Mouse (Mus musculus) heart, embryonic 14.5 days (tissue): ENCODE results near the gene Begain. TPM values are rescaled to one million over a fixed set of nuclear protein-coding genes. Genes with fewer than 3 reads are reported as not detected.

Experiments used
- ATAC-seq: fragments of 200-750 bp; cut with Nextera tagmentation; 2 replicates; pipeline ENCODE4 v1.8.0; 2017; ENCODE audit warnings: low read depth, moderate TSS enrichment; ENCODE audit not compliant: insufficient number of reproducible peaks, insufficient read depth, low FRiP score
- H3K27ac ChIP-seq, 2 experiments: fragments of 200-500 bp in 1 of 2; fragments of 300-500 bp in 1 of 2; sonication (generic) in 1 of 2; replicated peaks in 1 of 2; 2 replicates each; pipeline ENCODE4 v1.5.1; 2012 to 2014; ENCODE audit warnings: low read depth in 2 of 2, low read length in 2 of 2, control low read depth in 1 of 2, mild to moderate bottlenecking in 1 of 2, mixed read lengths in 1 of 2; ENCODE audit not compliant: control insufficient read depth in 1 of 2, insufficient read depth in 1 of 2
- H3K27me3 ChIP-seq: fragments of 300-500 bp; sonication (generic); 2 replicates; pipeline ENCODE4 v1.6.1; 2014; ENCODE audit warnings: mild to moderate bottlenecking, low read length, control low read depth; ENCODE audit not compliant: control insufficient read depth, insufficient read depth
- H3K36me3 ChIP-seq: fragments of 300-500 bp; sonication (generic); 2 replicates; pipeline ENCODE4 v1.6.1; 2014; ENCODE audit warnings: mild to moderate bottlenecking, control low read depth, low read length, mixed read lengths; ENCODE audit not compliant: control insufficient read depth, insufficient read depth
- H3K4me1 ChIP-seq, 2 experiments: fragments of 200-500 bp in 1 of 2; fragments of 300-500 bp in 1 of 2; sonication (generic) in 1 of 2; 2 replicates each; pipeline ENCODE4 v1.6.1; 2012 to 2014; ENCODE audit warnings: low read length in 2 of 2, control low read depth in 1 of 2, mixed read lengths in 1 of 2; ENCODE audit not compliant: control insufficient read depth in 2 of 2, insufficient read depth in 2 of 2
- H3K4me2 ChIP-seq: fragments of 300-500 bp; sonication (generic); 2 replicates; pipeline ENCODE4 v1.6.1; 2014; ENCODE audit warnings: mild to moderate bottlenecking, low read length
- H3K4me3 ChIP-seq, 2 experiments: fragments of 200-500 bp in 1 of 2; fragments of 300-500 bp in 1 of 2; sonication (generic) in 1 of 2; 2 replicates each; pipeline ENCODE4 v1.5.1; 2012 to 2014; ENCODE audit warnings: low read length in 2 of 2, mild to moderate bottlenecking in 2 of 2, control low read depth in 1 of 2, low read depth in 1 of 2, moderate library complexity in 1 of 2; ENCODE audit not compliant: control insufficient read depth in 1 of 2, insufficient read depth in 1 of 2
- H3K9ac ChIP-seq: fragments of 300-500 bp; sonication (generic); 2 replicates; pipeline ENCODE4 v1.6.1; 2014; ENCODE audit warnings: mild to moderate bottlenecking, low read length
- H3K9me3 ChIP-seq: fragments of 300-500 bp; sonication (generic); 2 replicates; pipeline ENCODE4 v1.6.1; 2016; ENCODE audit warnings: low read length, control low read depth; ENCODE audit not compliant: control insufficient read depth
- WGBS: fragments of 180-500 bp; shearing (Covaris S2); extraction: QIAGEN DNeasy Blood & Tissue Kit; methylation state at CpG from one replicate; pipeline ENCODE4 v1.1.7; 2014; 5-methylcytosine and 5-hydroxymethylcytosine counted together
- polyA plus RNA-seq: library from polyadenylated mRNA; unstranded; fragments of >200 nt; fragmentation: Nextera tagmentation; extraction: Ambion mirVana; gene quantifications from 2 replicates; pipeline ENCODE4 v1.2.1, GENCODE M21; 2014

Gene Begain
- polyA plus RNA-seq, 1 experiment from 2014 or later: 2.6 TPM

- Histone ChIP-seq H3K27ac (no peak overlapping the region), H3K4me2 (no peak overlapping the region), H3K9me3 (no peaks in the 10 kb centered on the region), H3K27me3 (no peaks in the 10 kb centered on the region), H3K36me3 (no peaks in the 10 kb centered on the region; the same call in 1 of the 2 replicates), H3K9ac (no peak overlapping the region), H3K4me1 (no peaks in the 10 kb centered on the region), H3K4me3 (no peak overlapping the region)
- 51% methylated on average over 9 of the region's 9 CpGs for WGBS
- no peak for ATAC-seq
Observed at GRCm38 (mm10) chr12:109023780-109024179, 44.2 kb downstream of the Begain start.

- Histone ChIP-seq H3K27ac (no peak overlapping the region), H3K4me2 (no peak overlapping the region), H3K9me3 (no peaks in the 10 kb centered on the region), H3K27me3 (no peaks in the 10 kb centered on the region), H3K4me1 (no peaks in the 10 kb centered on the region), H3K4me3 (no peak overlapping the region), H3K9ac (no peak overlapping the region), H3K36me3 (no peaks in the 10 kb centered on the region; the same call in 1 of the 2 replicates)
- 81% methylated on average over 5 of the region's 5 CpGs for WGBS
- no peak for ATAC-seq
Observed at GRCm38 (mm10) chr12:109022966-109023365, 45.1 kb downstream of the Begain start.

- Histone ChIP-seq H3K9ac (no peak overlapping the region), H3K27me3 (no peaks in the 10 kb centered on the region), H3K27ac (no peak overlapping the region), H3K4me3 (no peak overlapping the region), H3K36me3 (no peaks in the 10 kb centered on the region; the same call in 1 of the 2 replicates), H3K4me1 (no peaks in the 10 kb centered on the region), H3K4me2 (no peak overlapping the region), H3K9me3 (no peaks in the 10 kb centered on the region)
- WGBS: 74% methylated on average over 10 of the region's 10 CpGs
- ATAC-seq: no peak
Observed at GRCm38 (mm10) chr12:109022181-109022691, 45.8 kb downstream of the Begain start.

- no peak for ATAC-seq
- H3K4me2 ChIP-seq: no peak overlapping the region
- H3K4me3 ChIP-seq: no peak overlapping the region
- no peaks in the 10 kb centered on the region for H3K36me3 ChIP-seq
- H3K27ac ChIP-seq: no peak overlapping the region
- no peak overlapping the region for H3K9ac ChIP-seq
- H3K9me3 ChIP-seq: no peaks in the 10 kb centered on the region
- 79% methylated on average over 18 of the region's 18 CpGs for WGBS
- H3K27me3 ChIP-seq: no peaks in the 10 kb centered on the region
- H3K4me1 ChIP-seq: no peaks in the 10 kb centered on the region
Observed at GRCm38 (mm10) chr12:109010070-109010649, 57.9 kb downstream of the Begain start.

GRCm38 (mm10) chr12:109002978-109003377 lies 65.0 kb downstream of the Begain start:
- Histone ChIP-seq H3K36me3 (no peaks in the 10 kb centered on the region), H3K27me3 (no peaks in the 10 kb centered on the region), H3K27ac (no peak overlapping the region), H3K4me3 (no peak overlapping the region), H3K4me1 (no peaks in the 10 kb centered on the region), H3K4me2 (no peak overlapping the region), H3K9ac (no peak overlapping the region), H3K9me3 (no peaks in the 10 kb centered on the region)
- 63% methylated on average over 7 of the region's 7 CpGs for WGBS
- no peak for ATAC-seq

GRCm38 (mm10) chr12:108997249-108997648 lies 70.8 kb downstream of the Begain start:
- Histone ChIP-seq H3K4me3 (no peak overlapping the region), H3K36me3 (no peaks in the 10 kb centered on the region), H3K4me2 (no peak overlapping the region), H3K9ac (no peak overlapping the region), H3K9me3 (no peaks in the 10 kb centered on the region), H3K27ac (no peak overlapping the region), H3K4me1 (no peaks in the 10 kb centered on the region), H3K27me3 (no peaks in the 10 kb centered on the region)
- no peak for ATAC-seq
- 77% methylated on average over 8 of the region's 8 CpGs for WGBS

- Histone ChIP-seq H3K4me1 (no peaks in the 10 kb centered on the region), H3K27me3 (no peaks in the 10 kb centered on the region), H3K27ac (no peak overlapping the region), H3K9ac (no peak overlapping the region), H3K4me3 (no peak overlapping the region), H3K4me2 (no peak overlapping the region), H3K9me3 (no peaks in the 10 kb centered on the region), H3K36me3 (no peaks in the 10 kb centered on the region)
- ATAC-seq: no peak
- WGBS: 77% methylated on average over 12 of the region's 12 CpGs
Observed at GRCm38 (mm10) chr12:108995976-108996636, 71.9 kb downstream of the Begain start.
